Mouse (Mus musculus): Measurements from ENCODE around the gene Cfap73.

Cfap73 gene

GRCm38 (mm10) chr5:120647814-120648491, 13.9 kb upstream of the Cfap73 start:
- no peak for DNase-seq (ENCODE audit: low spot score)

GRCm38 (mm10) chr5:120647361-120647760, 13.3 kb upstream of the Cfap73 start:
- DNase-seq (ENCODE audit: low spot score): no peak

- no peak for DNase-seq (ENCODE audit: low spot score)
Observed at GRCm38 (mm10) chr5:120645851-120646250, 11.8 kb upstream of the Cfap73 start.

- DNase-seq (ENCODE audit: low spot score): no peak
Observed at GRCm38 (mm10) chr5:120644227-120644626, 10.2 kb upstream of the Cfap73 start.

GRCm38 (mm10) chr5:120643365-120644085, 9.5 kb upstream of the Cfap73 start:
- no peak for DNase-seq (ENCODE audit: low spot score)

- DNase-seq (ENCODE audit: low spot score): no peak
Observed at GRCm38 (mm10) chr5:120640094-120640493, 6.1 kb upstream of the Cfap73 start.

GRCm38 (mm10) chr5:120635633-120636032, 1.6 kb upstream of the Cfap73 start:
- no peak for DNase-seq (ENCODE audit: low spot score)

GRCm38 (mm10) chr5:120634860-120635259, 825 bp upstream of the Cfap73 start:
- DNase-seq (ENCODE audit: low spot score): no peak

- no peak for DNase-seq (ENCODE audit: low spot score)
Observed at GRCm38 (mm10) chr5:120631892-120632291, 2.1 kb downstream of the Cfap73 start.

- DNase-seq (ENCODE audit: low spot score): peak; percentile 41
Observed at GRCm38 (mm10) chr5:120631128-120631527, 2.9 kb downstream of the Cfap73 start.

- DNase-seq (ENCODE audit: low spot score): no peak
Observed at GRCm38 (mm10) chr5:120628624-120629023, 5.4 kb downstream of the Cfap73 start.

GRCm38 (mm10) chr5:120627515-120628300, 6.3 kb downstream of the Cfap73 start:
- no peak for DNase-seq (ENCODE audit: low spot score)

GRCm38 (mm10) chr5:120626399-120626798, 7.6 kb downstream of the Cfap73 start:
- DNase-seq (ENCODE audit: low spot score): peak; percentile 68

GRCm38 (mm10) chr5:120624427-120624826, 9.6 kb downstream of the Cfap73 start:
- no peak for DNase-seq (ENCODE audit: low spot score)

- no peak for DNase-seq (ENCODE audit: low spot score)
Observed at GRCm38 (mm10) chr5:120622198-120622851, 11.7 kb downstream of the Cfap73 start.

- no peak for DNase-seq (ENCODE audit: low spot score)
Observed at GRCm38 (mm10) chr5:120621846-120622197, 12.2 kb downstream of the Cfap73 start.

GRCm38 (mm10) chr5:120621078-120621765, 12.8 kb downstream of the Cfap73 start:
- DNase-seq (ENCODE audit: low spot score): no peak

- DNase-seq (ENCODE audit: low spot score): peak; percentile 86
Observed at GRCm38 (mm10) chr5:120620375-120621077, 13.5 kb downstream of the Cfap73 start.

GRCm38 (mm10) chr5:120619201-120619600, 14.8 kb downstream of the Cfap73 start:
- peak; percentile 74 for DNase-seq (ENCODE audit: low spot score)

- DNase-seq (ENCODE audit: low spot score): no peak
Observed at GRCm38 (mm10) chr5:120618778-120619177, 15.3 kb downstream of the Cfap73 start.

GRCm38 (mm10) chr5:120615903-120616302, 18.1 kb downstream of the Cfap73 start:
- DNase-seq (ENCODE audit: low spot score): peak; percentile 52

Data from embryo, embryonic 10.5 days (tissue).